Mouse (Mus musculus) limb, embryonic 11.5 days (tissue): ENCODE measurements around the gene Fuz. TPM values are rescaled to one million over a fixed set of nuclear protein-coding genes. Genes with fewer than 3 reads are reported as not detected.

Source experiments
- ATAC-seq: fragments of 200-750 bp; cut with Nextera tagmentation; 2 replicates; pipeline ENCODE4 v1.8.0; 2017; ENCODE audit warnings: low read depth; ENCODE audit not compliant: insufficient number of reproducible peaks, low FRiP score, low TSS enrichment
- DNase-seq: peaks from one replicate; pipeline ENCODE4 v3.0.0-alpha.2; 2015; ENCODE audit warnings: low spot score
- H3K27ac ChIP-seq: fragments of 300-500 bp; sonication (generic); replicated peaks from 2 replicates; pipeline ENCODE4 v1.5.1; 2014; ENCODE audit warnings: low read depth, mild to moderate bottlenecking, low read length
- H3K27me3 ChIP-seq: fragments of 300-500 bp; sonication (generic); 2 replicates; pipeline ENCODE4 v1.6.1; 2014; ENCODE audit warnings: mild to moderate bottlenecking, low read length, mixed read lengths; ENCODE audit not compliant: control insufficient read depth, insufficient read depth
- H3K36me3 ChIP-seq: fragments of 300-500 bp; sonication (generic); 2 replicates; pipeline ENCODE4 v1.6.1; 2014; ENCODE audit warnings: mild to moderate bottlenecking, low read length, moderate library complexity, mixed read lengths; ENCODE audit not compliant: control insufficient read depth, insufficient read depth
- H3K4me1 ChIP-seq: fragments of 300-500 bp; sonication (generic); 2 replicates; pipeline ENCODE4 v1.6.1; 2014; ENCODE audit warnings: low read length, mixed read lengths; ENCODE audit not compliant: control insufficient read depth, insufficient read depth
- H3K4me2 ChIP-seq: fragments of 300-500 bp; sonication (generic); 2 replicates; pipeline ENCODE4 v1.6.1; 2014; ENCODE audit warnings: low read depth, mild to moderate bottlenecking, moderate library complexity; ENCODE audit not compliant: severe bottlenecking
- H3K4me3 ChIP-seq: fragments of 300-500 bp; sonication (generic); 2 replicates; pipeline ENCODE4 v1.5.1; 2014; ENCODE audit warnings: low read depth, low read length
- H3K9ac ChIP-seq: fragments of 300-500 bp; sonication (generic); 2 replicates; pipeline ENCODE4 v1.6.1; 2014; ENCODE audit warnings: mild to moderate bottlenecking, low read length
- H3K9me3 ChIP-seq: fragments of 300-500 bp; sonication (generic); 2 replicates; pipeline ENCODE4 v1.6.1; 2016; ENCODE audit warnings: low read length; ENCODE audit not compliant: control insufficient read depth
- WGBS: fragments of 180-500 bp; shearing (Covaris S2); extraction: QIAGEN DNeasy Blood & Tissue Kit; methylation state at CpG from one replicate; pipeline ENCODE4 v1.1.7; 2014; 5-methylcytosine and 5-hydroxymethylcytosine counted together
- polyA plus RNA-seq: library from polyadenylated mRNA; unstranded; fragments of >200 nt; fragmentation: Nextera tagmentation; extraction: Ambion mirVana; gene quantifications from 2 replicates; pipeline ENCODE4 v1.2.1, GENCODE M21; 2014

Gene Fuz
- polyA plus RNA-seq, 1 experiment from 2014 or later, result 16.0 TPM

- Histone ChIP-seq H3K27ac (no peak overlapping the region), H3K36me3 (peaks cover 5% of the 10 kb centered on the region; the same call in 1 of the 2 replicates), H3K4me1 (peaks cover 11% of the 10 kb centered on the region), H3K4me3 (no peak overlapping the region), H3K9me3 (no peaks in the 10 kb centered on the region), H3K27me3 (no peaks in the 10 kb centered on the region; the same call in 1 of the 2 replicates), H3K9ac (no peak overlapping the region), H3K4me2 (no peak overlapping the region)
- ATAC-seq (no peak), DNase-seq (no peak)
- WGBS, result 90% methylated on average over 6 of the region's 7 CpGs
Observed at GRCm38 (mm10) chr7:44890180-44890579, 5.7 kb upstream of the Fuz start.

GRCm38 (mm10) chr7:44890737-44891136 is 5.1 kb upstream of the Fuz start:
- Histone ChIP-seq H3K4me3 (no peak overlapping the region), H3K9me3 (no peaks in the 10 kb centered on the region), H3K27ac (no peak overlapping the region), H3K4me2 (peak overlapping the region; percentile 81; the same call in 1 of the 2 replicates), H3K36me3 (peaks cover 3% of the 10 kb centered on the region; the same call in 1 of the 2 replicates), H3K4me1 (peaks cover 11% of the 10 kb centered on the region), H3K27me3 (no peaks in the 10 kb centered on the region; the same call in 1 of the 2 replicates), H3K9ac (no peak overlapping the region)
- ATAC-seq (no peak), DNase-seq (no peak)
- 92% methylated on average over 4 of the region's 4 CpGs for WGBS

- Histone ChIP-seq H3K9ac (peak overlapping the region; percentile 73), H3K36me3 (peaks cover 3% of the 10 kb centered on the region; the same call in 1 of the 2 replicates), H3K27me3 (no peaks in the 10 kb centered on the region), H3K4me2 (peak overlapping the region; percentile 81), H3K27ac (no peak overlapping the region), H3K4me3 (peak overlapping the region; percentile 53), H3K4me1 (peaks cover 14% of the 10 kb centered on the region), H3K9me3 (no peaks in the 10 kb centered on the region)
- WGBS, result 34% methylated on average over 6 of the region's 6 CpGs
- ATAC-seq (no peak), DNase-seq (no peak)
Observed at GRCm38 (mm10) chr7:44891611-44892010, 4.3 kb upstream of the Fuz start.

- peak within 1 kb of the TSS; percentile 73 for H3K9ac ChIP-seq
- no peaks in the 10 kb centered on the region for H3K27me3 ChIP-seq
- peak; percentile 93 for DNase-seq
- H3K9me3 ChIP-seq, result no peaks in the 10 kb centered on the region
- ATAC-seq, result peak; percentile 74
- peak within 1 kb of the TSS; percentile 53 for H3K4me3 ChIP-seq
- H3K4me1 ChIP-seq, result peaks cover 15% of the 10 kb centered on the region
- H3K36me3 ChIP-seq, result peaks cover 3% of the 10 kb centered on the region; the same call in 1 of the 2 replicates
- H3K27ac ChIP-seq, result peak within 1 kb of the TSS; percentile 83
- under 1% methylated on average over 56 of the region's 56 CpGs for whole genome bisulfite sequencing
- H3K4me2 ChIP-seq, result peak within 1 kb of the TSS; percentile 81
Observed at GRCm38 (mm10) chr7:44892276-44892921, 3.5 kb upstream of the Fuz start, which contains the start of gene Med25. Gene Med25 (minus strand): TSS chr7:44892712.

GRCm38 (mm10) chr7:44893197-44893596 is 2.7 kb upstream of the Fuz start:
- Histone ChIP-seq H3K36me3 (peaks cover 3% of the 10 kb centered on the region; the same call in 1 of the 2 replicates), H3K9ac (no peak overlapping the region), H3K4me3 (no peak overlapping the region), H3K27me3 (no peaks in the 10 kb centered on the region), H3K4me2 (no peak overlapping the region), H3K9me3 (no peaks in the 10 kb centered on the region), H3K4me1 (peaks cover 15% of the 10 kb centered on the region), H3K27ac (peak overlapping the region; percentile 24; the same call in 1 of the 2 replicates)
- WGBS, result 35% methylated on average over 8 of the region's 8 CpGs
- DNase-seq (no peak), ATAC-seq (no peak)

- Histone ChIP-seq H3K9me3 (no peaks in the 10 kb centered on the region), H3K27ac (no peak overlapping the region), H3K4me1 (peaks cover 15% of the 10 kb centered on the region), H3K27me3 (no peaks in the 10 kb centered on the region), H3K4me2 (no peak overlapping the region), H3K9ac (no peak overlapping the region), H3K36me3 (no peaks in the 10 kb centered on the region; the same call in 1 of the 2 replicates), H3K4me3 (no peak overlapping the region)
- ATAC-seq (no peak), DNase-seq (no peak)
- WGBS, result 91% methylated on average over 3 of the region's 3 CpGs
Observed at GRCm38 (mm10) chr7:44894175-44894574, 1.7 kb upstream of the Fuz start.

- 76% methylated on average over 7 of the region's 7 CpGs for WGBS
Observed at GRCm38 (mm10) chr7:44895206-44895592, 680 bp upstream of the Fuz start.

GRCm38 (mm10) chr7:44896499-44896898 is 620 bp downstream of the Fuz start:
- H3K4me2 ChIP-seq, result peak overlapping the region; percentile 73
- ATAC-seq, result no peak

More at GRCm38 (mm10) chr7:44895206-44895592, 680 bp upstream of the Fuz start:
- Histone ChIP-seq H3K27ac (no peak overlapping the region), H3K9ac (no peak overlapping the region), H3K4me3 (peak overlapping the region; percentile 62; the same call in 1 of the 2 replicates), H3K4me2 (peak overlapping the region; percentile 73), H3K4me1 (peaks cover 15% of the 10 kb centered on the region), H3K27me3 (no peaks in the 10 kb centered on the region), H3K9me3 (no peaks in the 10 kb centered on the region), H3K36me3 (peaks cover 1% of the 10 kb centered on the region; the same call in 1 of the 2 replicates)
- ATAC-seq, result no peak
- no peak for DNase-seq

More at GRCm38 (mm10) chr7:44896499-44896898, 620 bp downstream of the Fuz start:
- Histone ChIP-seq H3K9me3 (no peaks in the 10 kb centered on the region), H3K9ac (peak overlapping the region; percentile 74), H3K27me3 (no peaks in the 10 kb centered on the region), H3K36me3 (peaks cover 2% of the 10 kb centered on the region; the same call in 1 of the 2 replicates), H3K4me3 (peak overlapping the region; percentile 62), H3K27ac (peak overlapping the region; percentile 53; the same call in 1 of the 2 replicates), H3K4me1 (peaks cover 17% of the 10 kb centered on the region)
- DNase-seq, result no peak
- 46% methylated on average over 10 of the region's 10 CpGs for WGBS
